7 mouse cellular contexts compared by ENCODE assay signal in the genomic region with DNA sequence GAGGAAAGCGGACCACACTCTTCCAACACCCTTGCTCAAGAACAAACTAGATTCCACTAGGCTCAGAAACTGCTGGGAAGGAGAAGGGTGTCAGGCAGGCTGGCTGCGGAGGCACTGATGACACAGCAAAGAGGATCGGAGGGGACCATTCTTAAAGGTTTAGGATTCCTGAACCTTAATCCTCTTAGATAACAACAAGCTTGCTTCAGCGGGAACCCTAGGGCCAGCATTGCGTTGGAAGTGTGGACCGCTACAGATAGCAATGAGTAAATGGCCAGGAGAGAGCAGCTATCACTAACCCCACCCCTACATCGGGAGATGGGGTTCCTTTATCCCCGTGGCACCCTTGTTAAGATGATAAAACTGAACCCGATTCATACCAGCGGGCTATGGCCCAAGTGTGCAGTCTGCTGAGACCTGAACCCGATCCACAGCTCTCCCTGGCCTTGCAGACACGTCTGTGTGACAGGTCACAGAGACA. TPM values are rescaled to one million over a fixed set of nuclear protein-coding genes. Genes with fewer than 3 reads are reported as not detected.
DNase-seq lines count a peak whose midpoint lies in the region; ATAC-seq lines count a peak whose summit lies in the region.

No protein-coding gene starts in this region.

- DNase-seq in retina, adult 2 months (ENCODE audit: low read depth, low spot score), result peak; percentile 61
- no peak for DNase-seq in retina, embryonic 14.5 days (ENCODE audit: low spot score)
- DNase-seq in liver, embryonic 13.5 days, result peak; percentile 86
- no peak for DNase-seq in thymus, postnatal 14 days
- no peak for DNase-seq in layer of hippocampus, postnatal 14 days (ENCODE audit: low spot score in 2 of 2)

- peak overlapping the region; percentile 44 for H3K9ac ChIP-seq in forebrain, embryonic 12.5 days
- peak overlapping the region; percentile 70 for H3K9ac ChIP-seq in liver, embryonic 13.5 days
- no peak overlapping the region for H3K9ac ChIP-seq in stomach, embryonic 15.5 days

- no peaks in the 10 kb centered on the region for H3K27me3 ChIP-seq in forebrain, embryonic 12.5 days
- H3K27me3 ChIP-seq in liver, embryonic 13.5 days, result peaks cover 15% of the 10 kb centered on the region; the same call in 1 of the 2 replicates
- no peaks in the 10 kb centered on the region for H3K27me3 ChIP-seq in stomach, embryonic 15.5 days (replicated peaks)

- ATAC-seq in forebrain, embryonic 12.5 days (ENCODE audit: low FRiP score), result no peak; the same call in 1 of the 2 replicates
- peak; percentile 98 for ATAC-seq in liver, embryonic 13.5 days (ENCODE audit: low read depth)
- ATAC-seq in stomach, embryonic 15.5 days (ENCODE audit: insufficient read depth, low FRiP score, low read depth), result peak; percentile 79

- H3K4me3 ChIP-seq in forebrain, embryonic 12.5 days (replicated peaks), result peak overlapping the region; percentile 40
- peak overlapping the region; percentile 61 for H3K4me3 ChIP-seq in liver, embryonic 13.5 days (replicated peaks)
- peak overlapping the region; percentile 45 for H3K4me3 ChIP-seq in stomach, embryonic 15.5 days (replicated peaks)

- no peaks in the 10 kb centered on the region for H3K36me3 ChIP-seq in forebrain, embryonic 12.5 days (replicated peaks)
- no peaks in the 10 kb centered on the region for H3K36me3 ChIP-seq in liver, embryonic 13.5 days
- H3K36me3 ChIP-seq in stomach, embryonic 15.5 days, result no peaks in the 10 kb centered on the region

- WGBS in forebrain, embryonic 12.5 days, result 8% methylated on average over 12 of the region's 12 CpGs
- 6% methylated on average over 12 of the region's 12 CpGs for WGBS in liver, embryonic 13.5 days (ENCODE audit: insufficient replicate concordance)
- WGBS in stomach, embryonic 15.5 days, result 20% methylated on average over 12 of the region's 12 CpGs

- peak overlapping the region; percentile 64 for H3K4me2 ChIP-seq in forebrain, embryonic 12.5 days
- H3K4me2 ChIP-seq in liver, embryonic 13.5 days, result peak overlapping the region; percentile 85
- H3K4me2 ChIP-seq in stomach, embryonic 15.5 days, result peak overlapping the region; percentile 58

- H3K9me3 ChIP-seq in forebrain, embryonic 12.5 days, result no peaks in the 10 kb centered on the region
- no peaks in the 10 kb centered on the region for H3K9me3 ChIP-seq in liver, embryonic 13.5 days (replicated peaks)
- H3K9me3 ChIP-seq in stomach, embryonic 15.5 days, result no peaks in the 10 kb centered on the region

- peaks cover 11% of the 10 kb centered on the region for H3K4me1 ChIP-seq in forebrain, embryonic 12.5 days
- H3K4me1 ChIP-seq in liver, embryonic 13.5 days (replicated peaks), result peaks cover 45% of the 10 kb centered on the region
- H3K4me1 ChIP-seq in stomach, embryonic 15.5 days, result peaks cover 13% of the 10 kb centered on the region; the same call in 1 of the 2 replicates

- no peak overlapping the region for H3K27ac ChIP-seq in forebrain, embryonic 12.5 days
- H3K27ac ChIP-seq in liver, embryonic 13.5 days, result peak overlapping the region; percentile 96
- peak overlapping the region; percentile 60 for H3K27ac ChIP-seq in stomach, embryonic 15.5 days

RNA-seq across cellular contexts. Expression of gene Gucy2g, which starts 22.3 kb away (rescaled TPM):
- polyA plus RNA-seq in forebrain, embryonic 12.5 days (2016; fragmentation: Nextera tagmentation; extraction: Ambion mirVana), result not detected in 2 replicates
- not detected in 2 replicates for polyA plus RNA-seq in liver, embryonic 13.5 days (2015; fragmentation: Nextera tagmentation; extraction: Ambion mirVana)
- polyA plus RNA-seq in stomach, embryonic 15.5 days (2015; fragmentation: Nextera tagmentation; extraction: Ambion mirVana), result 0.05 and 0.08 TPM in 2 replicates
- under 1 TPM; 0.46 to 0.52 TPM for total RNA-seq in layer of hippocampus, postnatal 14 days (2021)

RNA-seq across cellular contexts. Expression of gene Acsl5, which starts 33.0 kb away (rescaled TPM):
- polyA plus RNA-seq in forebrain, embryonic 12.5 days (2016; fragmentation: Nextera tagmentation; extraction: Ambion mirVana), result 15.5 and 18.9 TPM in 2 replicates
- 116 and 134 TPM in 2 replicates for polyA plus RNA-seq in liver, embryonic 13.5 days (2015; fragmentation: Nextera tagmentation; extraction: Ambion mirVana)
- polyA plus RNA-seq in stomach, embryonic 15.5 days (2015; fragmentation: Nextera tagmentation; extraction: Ambion mirVana), result 115 and 116 TPM in 2 replicates
- total RNA-seq in layer of hippocampus, postnatal 14 days (2021), result 10 to 100 TPM; 27.0 to 27.6 TPM

RNA-seq across cellular contexts. Expression of gene Tectb, which starts 38.2 kb away (rescaled TPM):
- 0.13 and 0.36 TPM in 2 replicates for polyA plus RNA-seq in forebrain, embryonic 12.5 days (2016; fragmentation: Nextera tagmentation; extraction: Ambion mirVana)
- polyA plus RNA-seq in liver, embryonic 13.5 days (2015; fragmentation: Nextera tagmentation; extraction: Ambion mirVana), result not detected in 2 replicates
- not detected in 2 replicates for polyA plus RNA-seq in stomach, embryonic 15.5 days (2015; fragmentation: Nextera tagmentation; extraction: Ambion mirVana)
- under 1 TPM; 0.21 to 0.23 TPM for total RNA-seq in layer of hippocampus, postnatal 14 days (2021)

Comparison
In these comparisons a context has a peak if more than half of its experiments do, and no peak if none do; other contexts are left out.
1. DNase-seq: peak in retina, adult 2 months (single experiment) and liver, embryonic 13.5 days (single experiment); none in retina, embryonic 14.5 days (single experiment), thymus, postnatal 14 days (single experiment) and layer of hippocampus, postnatal 14 days (0 of 2).
2. Peak in every context shown above with its lines, with median percentiles within 50 percentile points of each other: H3K4me2 ChIP-seq and H3K4me3 ChIP-seq.